Mouse (Mus musculus) ES-Bruce4 (cell line): ENCODE measurements around the gene Fgfr2. TPM values are rescaled to one million over a fixed set of nuclear protein-coding genes. Genes with fewer than 3 reads are reported as not detected.
A peak's percentile ranks its signal among the peaks of the same experiment; 100 is the strongest.

Source experiments
- H3K27ac ChIP-seq: 2 replicates; pipeline ENCODE4 v1.5.1; 2012; ENCODE audit warnings: low read length, inconsistent platforms; ENCODE audit not compliant: insufficient read depth
- H3K27me3 ChIP-seq: 2 replicates; pipeline ENCODE4 v1.6.1; 2012; ENCODE audit warnings: mild to moderate bottlenecking, low read length, inconsistent platforms; ENCODE audit not compliant: control insufficient read depth, poor library complexity, insufficient read depth, severe bottlenecking
- H3K36me3 ChIP-seq: 2 replicates; pipeline ENCODE4 v1.6.1; 2012; ENCODE audit warnings: inconsistent platforms, mild to moderate bottlenecking, low read length, moderate library complexity; ENCODE audit not compliant: control insufficient read depth, poor library complexity, insufficient read depth, severe bottlenecking
- H3K4me1 ChIP-seq: one replicate; pipeline ENCODE4 v1.8.1; 2011; ENCODE audit warnings: low read length; ENCODE audit not compliant: control insufficient read depth, insufficient read depth
- H3K4me3 ChIP-seq: 2 replicates; pipeline ENCODE4 v1.5.1; 2011; ENCODE audit warnings: low read depth, mild to moderate bottlenecking, low read length
- H3K9ac ChIP-seq: 2 replicates; pipeline ENCODE4 v1.6.1; 2012; ENCODE audit warnings: low read depth, mild to moderate bottlenecking, inconsistent platforms; ENCODE audit not compliant: poor library complexity, severe bottlenecking
- H3K9me3 ChIP-seq: replicated peaks from 2 replicates; pipeline ENCODE4 v1.6.1; 2012; ENCODE audit warnings: mild to moderate bottlenecking, low read length, inconsistent platforms; ENCODE audit not compliant: control insufficient read depth, poor library complexity, insufficient read depth, severe bottlenecking
- CTCF ChIP-seq: IDR thresholded peaks from one replicate; pipeline ENCODE4 v1.8.1; 2011; ENCODE audit warnings: low read depth, low read length
- EP300 ChIP-seq: IDR thresholded peaks from 2 replicates; pipeline ENCODE4 v1.6.1; 2011; ENCODE audit warnings: low read depth, low read length; ENCODE audit not compliant: insufficient read depth
- POLR2A ChIP-seq: IDR thresholded peaks from one replicate; pipeline ENCODE4 v1.8.1; 2011; ENCODE audit warnings: low read length; ENCODE audit not compliant: insufficient read depth
- polyA plus RNA-seq: library from polyadenylated mRNA; stranded (reverse); fragments of >200 nt; gene quantifications from 2 replicates; pipeline ENCODE4 v1.2.4, GENCODE M21; 2011; ENCODE audit warnings: low read depth; ENCODE audit not compliant: missing spikeins, insufficient read depth, insufficient read length

Gene Fgfr2
- polyA plus RNA-seq, 1 experiment = 34.8 TPM

DNA sequence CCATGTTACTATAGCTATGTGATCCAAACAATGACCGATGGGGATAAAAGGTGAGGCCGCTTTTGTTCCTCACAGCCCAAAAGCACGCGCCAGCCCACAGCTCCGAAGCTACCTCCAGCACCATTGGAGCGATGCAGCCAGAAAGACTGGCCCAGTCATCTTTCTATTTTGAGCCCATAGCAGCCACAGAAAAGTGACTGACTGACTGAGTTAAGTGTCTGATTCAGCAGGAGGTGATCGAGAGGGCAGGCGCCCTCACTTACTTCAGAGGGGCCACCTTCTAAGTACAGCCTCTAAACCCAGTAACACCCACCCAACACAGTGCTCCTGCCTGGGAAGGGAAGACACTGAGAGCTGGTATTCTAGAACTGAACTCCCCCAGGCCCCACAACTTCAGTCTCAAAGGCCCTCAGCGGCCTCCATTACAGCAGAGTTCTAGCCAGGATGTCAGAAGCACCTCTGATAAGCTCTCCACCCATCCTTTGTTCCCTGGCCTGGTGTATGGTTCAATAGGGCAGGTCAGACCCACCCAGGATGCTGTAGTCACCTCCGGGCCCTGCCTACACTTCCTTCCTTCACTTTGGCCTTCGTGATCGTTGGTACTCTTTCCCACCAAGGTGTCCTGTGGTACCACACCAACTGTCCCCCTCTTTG is 64.5 kb downstream of the Fgfr2 start:
- Histone ChIP-seq H3K9me3 (no peaks in the 10 kb centered on the region), H3K9ac (no peak overlapping the region), H3K4me1 (peaks cover 3% of the 10 kb centered on the region), H3K4me3 (no peak overlapping the region), H3K36me3 (peaks cover 42% of the 10 kb centered on the region), H3K27me3 (no peaks in the 10 kb centered on the region), H3K27ac (peak overlapping the region; percentile 26; the same call in 1 of the 2 replicates)
- TF ChIP-seq POLR2A (no peak), EP300 (no peak), CTCF (no peak)

DNA sequence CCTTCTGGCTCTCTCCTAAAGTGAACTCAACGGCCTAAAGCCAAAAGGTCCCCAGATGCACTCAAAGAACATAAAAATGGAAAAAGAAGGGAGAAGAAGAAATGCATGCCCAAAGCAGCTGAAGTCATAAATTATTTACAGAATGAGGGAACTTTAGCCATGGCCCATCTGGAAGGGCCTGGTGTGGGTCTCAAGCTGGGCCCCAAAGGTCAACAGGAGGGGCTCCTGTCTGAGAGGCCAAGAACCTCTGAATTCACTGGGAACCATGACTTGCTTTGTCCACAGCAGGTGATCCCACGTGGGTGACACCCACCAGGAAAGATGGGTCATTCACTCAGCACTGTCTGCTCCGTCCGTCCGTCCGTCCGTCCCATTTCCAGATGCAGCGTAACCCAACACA is 66.2 kb downstream of the Fgfr2 start:
- Histone ChIP-seq H3K4me1 (peaks cover 3% of the 10 kb centered on the region), H3K9me3 (no peaks in the 10 kb centered on the region), H3K4me3 (no peak overlapping the region), H3K36me3 (peaks cover 55% of the 10 kb centered on the region), H3K27me3 (no peaks in the 10 kb centered on the region), H3K27ac (no peak overlapping the region), H3K9ac (no peak overlapping the region)
- TF ChIP-seq EP300 = no peak

DNA sequence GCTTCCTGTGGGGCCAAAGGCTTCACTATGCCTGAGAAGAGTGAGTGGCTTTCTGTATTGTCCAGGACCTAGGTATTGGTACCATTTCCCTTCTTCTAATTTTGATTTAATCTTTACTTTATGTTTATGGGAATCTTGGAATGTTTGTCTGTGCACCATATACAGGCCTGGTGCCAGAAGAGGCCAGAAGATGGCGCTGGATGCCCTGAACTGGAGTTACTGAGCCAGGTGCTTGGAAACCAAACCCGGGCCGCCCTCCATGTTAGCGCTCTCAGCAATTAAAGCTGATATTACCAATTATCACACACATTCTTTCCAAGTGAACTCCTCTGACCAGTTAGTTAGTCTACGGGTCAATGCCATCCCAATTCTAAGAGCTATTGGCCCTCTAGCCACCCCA is 68.7 kb downstream of the Fgfr2 start:
- H3K36me3 ChIP-seq = peaks cover 71% of the 10 kb centered on the region
- no peak overlapping the region for H3K4me3 ChIP-seq
- peaks cover 6% of the 10 kb centered on the region for H3K4me1 ChIP-seq
- no peak overlapping the region for H3K27ac ChIP-seq
- no peaks in the 10 kb centered on the region for H3K27me3 ChIP-seq
- TF ChIP-seq EP300 (no peak), CTCF (peak; percentile 64)
- no peak overlapping the region for H3K9ac ChIP-seq
- no peaks in the 10 kb centered on the region for H3K9me3 ChIP-seq

DNA sequence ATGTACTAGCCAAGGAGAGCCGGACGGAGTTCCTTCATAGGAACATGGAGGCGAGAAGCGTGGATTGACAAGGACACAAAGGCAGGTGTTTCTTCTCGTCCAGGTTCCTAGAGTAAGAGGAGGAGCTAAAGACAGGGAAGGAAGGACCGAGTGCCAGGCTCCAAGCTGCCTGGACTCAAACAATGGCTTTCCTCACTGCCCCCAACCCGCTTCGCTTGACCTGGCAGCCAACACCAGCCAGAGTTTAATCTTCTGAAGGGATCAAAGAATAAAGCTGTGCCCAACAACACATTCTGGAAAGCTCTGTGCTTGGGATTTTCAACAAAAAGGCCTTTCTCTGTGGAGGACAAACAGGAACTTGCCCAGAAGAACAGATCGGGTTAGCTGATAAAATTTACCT is 69.4 kb downstream of the Fgfr2 start:
- H3K4me1 ChIP-seq = peaks cover 3% of the 10 kb centered on the region
- no peak overlapping the region for H3K4me3 ChIP-seq
- H3K36me3 ChIP-seq = peaks cover 74% of the 10 kb centered on the region
- H3K9ac ChIP-seq = no peak overlapping the region
- no peaks in the 10 kb centered on the region for H3K9me3 ChIP-seq
- no peak overlapping the region for H3K27ac ChIP-seq
- TF ChIP-seq EP300 (no peak), POLR2A (no peak), CTCF (no peak)
- no peaks in the 10 kb centered on the region for H3K27me3 ChIP-seq

DNA sequence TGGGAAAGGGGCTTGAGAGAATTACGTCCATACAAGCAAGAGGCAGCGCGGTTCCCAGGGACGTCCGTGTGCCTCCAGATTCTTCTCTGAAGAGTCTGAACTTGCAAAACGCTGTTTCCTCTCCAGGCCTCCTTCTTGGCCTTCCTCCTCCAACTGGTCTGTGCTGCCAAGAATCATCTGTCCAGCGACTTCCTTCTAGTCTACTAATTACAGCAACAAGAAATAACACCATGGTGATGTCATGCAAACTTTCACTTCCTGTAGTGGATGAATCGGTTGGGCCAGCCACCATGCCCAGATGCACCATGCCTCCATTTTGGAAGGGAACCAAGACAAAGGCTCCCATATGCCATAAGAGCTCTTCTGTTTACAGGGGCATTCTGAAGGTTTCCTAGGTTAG is 70.3 kb downstream of the Fgfr2 start:
- no peak for TF ChIP-seq CTCF
- TF ChIP-seq EP300 = no peak
- TF ChIP-seq POLR2A = no peak
- H3K4me3 ChIP-seq = no peak overlapping the region
- peaks cover 79% of the 10 kb centered on the region for H3K36me3 ChIP-seq
- no peak overlapping the region for H3K9ac ChIP-seq
- no peak overlapping the region for H3K27ac ChIP-seq
- peaks cover 3% of the 10 kb centered on the region for H3K4me1 ChIP-seq
- no peaks in the 10 kb centered on the region for H3K27me3 ChIP-seq
- no peaks in the 10 kb centered on the region for H3K9me3 ChIP-seq

DNA sequence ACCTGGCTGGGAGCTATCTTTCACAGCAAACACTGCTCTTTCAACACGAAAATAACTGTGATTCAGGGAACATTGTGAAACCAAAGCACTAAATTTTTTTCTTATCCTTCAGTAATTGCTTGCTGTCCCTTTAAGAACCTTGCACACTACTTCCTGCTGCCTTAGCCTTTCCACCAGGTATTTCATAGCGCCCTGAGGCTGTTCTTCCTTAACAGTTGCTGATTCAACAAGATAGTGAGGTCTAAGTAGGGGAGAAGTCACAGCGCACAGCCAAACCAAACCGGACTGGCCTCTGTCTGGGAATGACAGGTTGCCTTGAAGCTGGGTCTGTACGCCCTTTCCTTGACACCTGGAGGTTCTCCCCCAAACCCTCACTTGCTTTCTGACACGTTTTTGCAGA is 72.5 kb downstream of the Fgfr2 start:
- Histone ChIP-seq H3K9ac (no peak overlapping the region), H3K27me3 (no peaks in the 10 kb centered on the region), H3K27ac (no peak overlapping the region), H3K4me1 (peaks cover 3% of the 10 kb centered on the region), H3K4me3 (no peak overlapping the region), H3K36me3 (peaks cover 76% of the 10 kb centered on the region), H3K9me3 (no peaks in the 10 kb centered on the region; the same call in none of the 2 replicates)
- TF ChIP-seq EP300 = no peak
- no peak for TF ChIP-seq POLR2A
- TF ChIP-seq CTCF = no peak
